Mouse (Mus musculus) right cerebral cortex, adult 2 months (tissue): ENCODE measurements at regions not wholly inside any gene's neighbourhood (a gene's known extent, or its start where the extent isn't known, plus 50 kb on each side); places are given as distances from the start of the nearest gene placed in this dataset.

Experiments
- DNase-seq, 2 experiments: peaks; one replicate each; pipeline ENCODE4 v3.0.0; 2021 to 2022; ENCODE audit warnings: low spot score in 2 of 2

DNA sequence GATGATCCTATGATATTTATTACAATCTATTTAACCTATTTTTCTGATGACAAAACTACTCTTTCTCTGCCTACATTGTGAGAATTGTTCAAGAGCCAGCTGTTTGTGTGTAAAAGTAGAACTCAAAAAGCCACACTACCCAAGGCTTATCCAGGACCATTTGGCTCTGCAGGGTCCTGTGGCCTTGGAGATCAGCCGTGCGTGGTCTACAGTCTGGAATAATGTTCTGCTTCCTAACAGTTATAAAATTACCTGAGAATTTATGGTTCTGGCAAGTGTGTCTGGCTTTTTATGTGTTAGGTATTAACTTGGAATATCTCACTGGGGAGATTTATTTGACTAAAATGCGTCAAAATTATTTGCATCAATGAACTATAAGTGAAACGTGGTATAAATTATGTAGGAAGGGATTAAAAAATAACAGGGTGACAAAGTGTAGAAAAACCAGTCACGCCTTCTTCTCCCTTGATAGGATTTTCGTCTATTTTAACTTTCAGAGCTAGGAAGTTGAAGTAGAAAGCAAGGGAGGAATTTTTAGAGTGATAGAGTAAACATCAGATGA is 1789.0 kb upstream of the Gm7489 start:
- DNase-seq, result no peak

DNA sequence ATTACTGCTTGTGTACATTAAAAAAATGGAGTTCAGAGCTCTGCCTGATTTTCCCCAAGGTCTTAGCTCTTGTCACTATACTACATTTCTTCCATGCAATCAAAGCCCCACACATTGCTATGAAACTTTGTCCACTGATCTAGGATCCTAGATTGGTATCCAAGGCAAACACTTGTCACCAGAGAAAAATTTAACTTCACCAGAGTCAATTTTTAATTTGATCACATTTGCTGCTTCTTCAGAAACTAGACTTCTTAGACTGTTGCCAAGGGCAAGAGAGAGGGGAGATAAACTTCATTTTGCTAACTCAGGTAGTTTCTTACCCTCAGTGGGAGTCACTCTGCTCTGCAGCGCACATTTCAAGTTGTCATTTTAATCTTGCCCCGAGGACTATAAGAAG is 1775.9 kb upstream of the Gm7489 start:
- DNase-seq, result no peak

DNA sequence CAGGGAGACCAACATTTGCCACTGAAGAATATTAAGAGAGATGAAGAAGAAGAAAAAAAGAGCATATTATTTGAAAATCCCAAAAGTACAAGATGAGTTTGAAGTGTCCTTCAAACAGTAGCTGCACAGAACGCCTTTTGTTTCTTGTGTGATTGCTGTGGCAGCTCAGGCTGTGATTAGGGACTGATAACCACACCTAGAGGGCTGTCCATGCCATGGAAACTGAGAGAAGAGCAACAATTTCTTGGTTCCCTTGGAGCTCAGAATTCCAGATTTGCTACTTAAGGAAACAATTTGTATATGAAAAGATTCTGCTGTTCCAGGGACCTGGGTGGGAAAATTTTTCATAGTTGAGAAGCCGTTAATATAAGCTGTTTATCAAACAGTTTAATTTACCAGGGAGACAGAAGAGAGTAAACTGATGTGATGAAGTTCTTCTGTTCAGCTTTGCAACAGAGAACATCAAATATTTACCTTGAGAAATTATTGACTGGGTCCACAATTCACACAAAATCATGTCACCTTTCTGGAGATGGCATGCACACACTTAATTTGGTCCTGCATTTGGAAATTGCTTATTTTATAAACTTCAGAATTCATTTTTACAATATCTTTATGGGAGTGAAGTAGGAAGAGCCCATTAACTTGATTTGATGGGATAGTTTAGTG is 1770.2 kb upstream of the Gm7489 start:
- no peak for DNase-seq

DNA sequence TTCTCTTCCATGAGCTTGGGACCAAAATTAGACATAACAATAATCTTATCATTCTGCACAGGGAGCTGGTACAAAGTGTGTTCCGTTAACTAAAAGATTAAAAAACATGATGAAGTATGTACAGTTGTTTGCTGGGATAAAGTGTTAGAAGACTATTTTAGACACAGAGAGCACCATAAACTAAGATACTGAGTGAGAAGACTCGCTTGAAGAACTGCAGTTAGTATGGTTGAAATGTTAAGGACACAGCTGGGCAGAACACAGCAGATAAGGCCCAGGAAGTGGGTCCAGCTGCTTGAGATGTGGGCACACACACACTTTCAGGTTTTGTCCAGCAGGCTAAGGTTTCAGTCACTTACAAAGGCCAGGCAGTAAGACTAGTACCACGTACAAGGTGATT is 1748.0 kb upstream of the Gm7489 start:
- no peak for DNase-seq

DNA sequence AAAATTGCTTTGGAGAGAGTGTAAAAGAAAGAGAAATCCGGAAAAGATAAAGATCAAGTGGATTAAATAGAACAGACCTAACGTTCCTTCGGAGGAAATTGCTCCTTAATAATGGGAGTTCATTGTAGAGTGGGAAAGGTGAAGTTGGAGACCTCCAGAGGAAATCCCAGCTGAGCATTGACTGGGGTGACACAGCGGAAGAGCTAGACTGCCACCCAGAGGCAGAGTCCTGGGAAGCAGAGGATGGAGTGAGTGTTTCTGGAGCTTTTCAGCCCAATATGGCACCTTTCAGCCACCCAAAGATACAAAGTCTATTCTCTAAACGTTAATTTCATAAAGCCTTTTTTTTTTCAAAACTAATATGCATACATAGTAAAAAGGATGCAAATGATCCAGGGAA is 1731.3 kb upstream of the Gm7489 start:
- DNase-seq, result peak in 1 of 2 experiments; percentile 19

DNA sequence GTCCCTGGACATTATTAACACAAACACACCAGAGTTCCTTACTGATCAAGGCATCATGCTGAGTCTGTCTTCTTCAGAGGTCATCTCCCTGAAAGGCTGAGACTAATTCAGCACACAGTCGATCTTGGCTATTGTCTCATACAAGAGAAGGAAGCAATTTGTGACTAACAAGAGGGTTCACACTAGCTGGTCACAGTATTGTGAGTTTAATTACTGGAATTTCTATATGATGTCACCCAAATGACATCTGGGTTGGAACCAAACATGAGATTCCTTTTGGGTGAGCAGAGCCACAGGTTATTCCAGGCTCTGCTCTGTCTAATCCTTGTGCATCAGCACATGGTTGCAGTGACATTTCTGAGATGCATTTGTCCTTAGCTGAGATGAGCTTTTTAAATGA is 1728.9 kb upstream of the Gm7489 start:
- no peak for DNase-seq

DNA sequence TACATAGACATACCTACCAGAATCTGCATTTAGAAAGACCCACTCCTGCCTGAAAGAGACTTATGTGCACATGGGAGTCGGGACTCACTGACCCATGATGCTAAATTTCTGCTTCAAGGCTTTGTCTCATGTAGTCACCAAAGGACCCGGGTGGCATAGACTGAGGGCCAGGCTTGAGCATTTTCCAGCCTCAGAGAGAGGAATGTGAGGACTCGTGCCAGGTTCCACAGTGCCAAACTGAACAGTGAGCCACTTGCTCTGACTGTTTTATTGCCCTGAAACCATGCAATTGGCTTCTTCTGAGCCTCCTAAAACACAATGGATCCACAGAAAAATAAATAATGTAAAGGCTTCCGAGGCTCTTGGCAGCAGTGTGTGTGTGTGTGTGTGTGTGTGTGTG is 1727.9 kb upstream of the Gm7489 start:
- DNase-seq, result no peak

DNA sequence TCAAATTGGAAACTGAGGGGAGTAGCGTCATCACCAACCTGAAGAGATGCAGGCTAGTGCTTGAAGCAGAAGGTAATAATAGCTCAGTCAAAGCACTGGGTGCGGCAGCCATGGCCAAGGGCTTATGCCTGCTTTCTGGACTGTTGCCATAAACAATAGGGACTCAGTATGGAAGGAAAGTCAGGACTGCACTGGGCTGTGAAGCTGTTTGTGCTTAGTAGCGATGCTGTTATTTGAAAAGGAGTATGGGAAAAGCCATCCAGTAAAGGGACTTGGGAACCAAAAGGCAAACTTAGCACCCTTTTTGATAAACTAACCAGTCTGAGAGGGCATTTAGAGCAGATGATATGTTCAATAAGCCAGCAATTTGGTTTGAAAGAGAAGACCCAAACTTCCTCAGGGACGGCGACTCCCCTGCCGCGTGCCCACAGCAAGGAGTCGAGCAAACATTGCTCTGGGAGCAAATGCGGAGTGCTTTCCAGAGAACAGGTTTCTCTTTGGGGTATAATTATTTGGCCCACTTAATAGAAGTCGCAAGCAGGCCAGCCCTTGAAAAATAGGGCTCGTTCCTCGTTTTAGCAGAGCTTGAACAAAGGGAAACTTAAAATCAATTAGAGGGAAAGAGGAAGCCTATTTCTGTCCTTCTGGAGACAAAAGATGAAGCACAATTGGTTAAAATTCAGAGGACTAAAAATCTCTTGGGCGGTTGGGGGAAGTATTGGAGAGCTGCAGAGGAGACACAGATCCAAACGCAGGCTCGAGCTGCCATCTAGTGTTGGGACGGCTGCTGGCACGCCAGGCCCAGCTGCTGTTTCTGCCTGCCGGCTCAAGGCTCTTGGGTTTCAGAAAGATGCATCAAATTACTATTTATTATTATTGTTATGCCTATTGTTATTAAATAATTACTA is 1724.3 kb upstream of the Gm7489 start:
- peak; percentile 86 to 88 for DNase-seq

DNA sequence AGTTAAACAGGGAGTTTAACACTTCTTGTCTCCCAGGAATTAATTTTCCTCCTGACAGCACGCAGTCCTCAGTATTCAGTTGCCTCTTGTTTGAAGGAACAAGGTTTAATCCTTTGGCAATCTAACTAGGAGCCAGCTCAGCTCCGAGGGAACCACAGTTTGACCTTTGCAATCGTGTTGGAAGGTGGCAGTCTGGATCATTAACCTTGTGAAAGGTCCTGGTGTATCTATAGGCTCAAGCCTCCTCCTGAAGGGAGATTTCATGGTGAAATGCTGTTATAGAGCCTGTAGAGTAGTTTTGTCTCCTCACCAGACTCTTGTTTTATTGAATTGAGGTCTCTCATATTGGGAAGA is 1723.6 kb upstream of the Gm7489 start:
- no peak for DNase-seq

DNA sequence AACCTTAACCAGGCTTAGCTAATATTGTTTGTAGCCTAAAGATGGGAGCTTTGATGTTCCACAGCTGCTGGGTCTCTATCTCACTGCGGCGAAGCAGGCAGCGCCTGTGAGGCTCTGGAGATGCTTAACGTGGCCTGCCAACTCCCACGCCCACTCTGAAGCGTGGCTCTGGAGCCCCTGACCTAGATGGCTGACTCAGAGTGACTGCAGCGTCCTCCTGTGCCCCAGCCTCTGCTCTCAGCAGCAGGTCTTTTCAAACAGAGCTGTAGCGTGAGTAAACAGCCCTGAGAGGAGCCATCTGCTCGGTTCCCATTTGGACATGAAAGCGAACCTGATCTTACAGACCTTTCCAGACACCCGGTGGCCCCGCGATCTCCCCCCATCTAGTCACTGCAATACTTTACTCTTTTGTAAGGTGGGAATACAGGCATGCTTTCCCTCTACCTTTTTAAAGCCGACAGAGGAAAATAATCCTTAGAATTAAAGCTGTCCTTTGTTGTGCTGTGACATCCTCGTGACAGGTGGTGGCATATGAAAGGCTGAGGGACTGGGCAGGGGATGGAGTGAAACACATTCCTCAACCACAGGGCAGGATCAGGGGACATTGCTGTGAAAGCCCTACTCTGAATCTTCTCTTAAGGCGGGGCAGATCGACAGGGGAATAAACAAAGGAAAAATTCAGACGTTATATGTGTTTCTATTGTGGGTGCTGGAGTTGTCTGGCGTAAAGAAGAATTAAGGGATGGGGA is 1723.0 kb upstream of the Gm7489 start:
- DNase-seq, result peak in 1 of 2 experiments; percentile 13

DNA sequence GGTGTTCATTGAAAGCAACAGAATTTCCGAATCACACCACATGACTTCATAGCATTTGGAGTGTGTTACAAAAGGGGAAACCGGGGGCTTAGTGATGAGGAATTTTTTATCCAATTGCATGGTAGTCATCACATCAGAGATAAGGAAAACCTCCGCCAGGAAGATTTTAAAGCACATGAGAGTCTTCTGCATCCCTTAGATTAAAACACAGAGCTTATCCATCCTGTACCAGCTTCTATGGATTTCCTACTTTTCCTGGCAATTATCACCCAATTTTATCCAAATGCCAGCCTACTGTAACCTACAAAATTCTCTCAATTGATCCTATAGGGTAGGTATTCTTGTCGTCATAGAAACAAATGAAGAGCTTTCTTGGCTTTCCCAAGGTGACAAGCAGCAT is 1718.6 kb upstream of the Gm7489 start:
- DNase-seq, result no peak

DNA sequence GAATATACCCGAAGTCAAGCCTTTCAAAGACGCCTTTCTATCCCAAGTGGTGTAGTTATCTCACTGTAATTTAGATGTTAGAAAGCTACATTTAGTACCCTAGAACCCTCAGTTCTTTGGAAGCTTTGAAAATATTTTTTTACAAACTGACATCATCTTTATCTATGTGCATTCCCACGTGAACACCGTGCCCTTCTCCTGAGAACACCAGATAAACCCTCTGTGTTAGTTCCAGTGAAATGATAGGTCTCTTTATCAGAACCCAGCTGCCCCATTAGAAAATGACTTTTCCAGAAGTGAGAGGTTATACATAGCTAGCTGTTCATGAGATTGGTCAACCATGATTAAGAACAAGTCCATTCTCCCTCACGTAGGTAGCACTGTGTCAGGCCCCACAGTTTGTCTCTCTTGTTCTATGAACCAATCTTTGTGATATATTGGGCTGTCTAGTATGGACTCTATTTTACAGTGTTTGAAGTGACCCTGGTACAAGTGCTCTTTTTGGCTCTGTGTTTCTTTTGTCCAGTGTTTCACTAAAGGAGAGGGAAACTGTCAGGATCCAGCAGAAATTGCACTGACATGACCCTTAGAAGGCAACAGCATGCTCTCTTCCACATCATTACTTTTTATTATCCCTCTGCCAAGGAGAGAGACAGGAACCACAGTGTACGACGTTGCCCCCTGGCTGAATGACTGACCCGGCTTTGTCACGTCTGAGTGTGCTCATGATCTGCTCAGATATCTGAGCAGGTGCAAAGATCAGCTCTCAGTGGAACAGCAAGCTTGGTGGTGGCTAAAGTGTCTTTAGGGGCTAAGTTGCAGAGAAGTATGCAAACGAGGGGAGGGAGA is 1717.9 kb upstream of the Gm7489 start:
- DNase-seq, result no peak

DNA sequence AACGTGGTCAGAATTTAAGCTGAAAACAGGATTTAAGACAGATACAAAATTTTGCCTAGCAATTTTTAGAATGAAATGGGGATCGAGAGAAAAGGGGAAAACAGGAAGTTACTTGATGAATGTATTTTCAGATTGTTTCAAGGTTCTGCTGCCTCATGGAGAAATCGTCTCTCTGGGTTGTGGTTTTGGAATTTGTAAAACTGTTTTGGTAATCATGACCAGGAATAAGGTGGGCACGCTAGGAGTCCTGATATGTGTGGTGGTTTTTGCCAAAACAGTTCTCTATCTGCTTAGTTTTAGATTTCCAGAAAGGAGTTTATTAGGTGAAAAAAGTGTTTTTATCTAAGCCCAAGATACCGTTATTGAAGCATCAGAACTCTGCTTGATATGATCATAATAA is 1716.9 kb upstream of the Gm7489 start:
- no peak for DNase-seq

DNA sequence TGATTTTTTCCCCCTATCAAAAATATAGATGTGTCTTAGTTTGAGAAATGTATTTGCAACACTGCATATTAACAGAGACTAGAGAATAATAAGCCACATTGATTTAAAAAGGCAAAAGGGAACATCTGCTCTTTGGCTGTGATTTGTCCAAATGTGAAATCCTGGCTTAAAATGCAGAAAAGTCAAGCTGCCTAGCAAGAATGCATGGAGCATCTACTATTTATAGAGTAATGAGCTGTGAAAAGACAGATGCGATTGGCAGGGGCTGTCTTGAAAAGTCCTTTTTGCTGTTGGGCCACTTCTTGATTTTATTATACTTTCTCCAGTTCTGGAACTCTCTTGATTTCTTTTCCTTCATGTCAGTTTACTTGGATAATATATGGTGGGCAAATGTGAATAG is 1707.8 kb upstream of the Gm7489 start:
- DNase-seq, result no peak

DNA sequence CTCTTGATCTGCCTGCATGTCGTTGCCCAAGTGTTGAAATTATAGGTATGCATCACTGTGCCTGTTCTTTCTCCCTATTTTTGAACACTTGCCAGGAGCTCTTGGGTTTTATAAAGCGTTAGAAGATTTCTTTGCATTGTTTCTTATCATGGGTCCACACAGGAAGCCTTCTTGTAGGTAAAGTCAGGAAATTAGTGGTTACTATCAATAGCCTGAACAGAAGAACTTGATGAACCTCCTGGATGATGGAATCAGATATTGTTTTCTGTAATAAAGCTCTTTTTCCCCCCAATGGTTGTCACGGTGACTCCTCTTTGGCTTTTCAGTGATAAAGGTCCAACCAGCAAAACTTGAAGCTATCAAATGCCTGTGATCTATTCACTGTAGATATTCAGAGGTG is 1706.0 kb upstream of the Gm7489 start:
- DNase-seq, result no peak

DNA sequence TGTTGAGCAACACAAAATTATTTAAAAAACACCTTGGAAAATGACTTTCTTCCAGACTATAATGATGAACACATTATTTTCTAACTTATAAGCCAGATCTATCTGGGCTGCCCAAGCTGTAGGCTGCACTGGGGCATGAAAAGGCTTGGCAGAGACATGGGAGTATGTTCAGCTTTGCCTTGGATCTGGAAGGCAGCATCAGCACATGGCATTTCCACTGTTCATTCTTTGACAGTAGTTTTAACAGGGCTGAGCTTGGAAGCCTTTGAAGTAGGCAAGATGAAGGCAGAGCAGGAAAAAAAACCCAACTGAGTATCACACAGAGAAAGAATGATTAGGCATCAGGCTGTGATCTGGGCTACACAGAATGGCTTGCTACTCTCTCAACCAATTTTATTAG is 1705.3 kb upstream of the Gm7489 start:
- DNase-seq, result no peak

DNA sequence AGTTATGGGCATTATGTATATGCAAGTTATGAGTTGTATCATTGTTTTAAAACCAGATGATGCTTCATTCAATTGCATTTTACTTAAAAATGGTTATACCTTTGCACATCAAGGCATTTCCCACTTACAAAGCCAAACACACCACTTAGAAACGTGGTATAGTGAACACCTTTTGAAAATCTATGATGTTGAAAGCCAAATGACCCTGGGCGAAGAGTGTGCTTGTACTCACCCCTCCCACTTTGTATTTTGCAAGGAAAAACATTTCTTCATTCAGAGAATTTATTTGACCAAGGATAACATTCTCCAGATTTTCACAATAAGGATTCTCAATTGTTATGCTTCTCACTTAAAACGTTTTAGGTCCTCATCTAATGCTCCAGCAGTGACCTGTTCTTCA is 1693.5 kb upstream of the Gm7489 start:
- no peak for DNase-seq

DNA sequence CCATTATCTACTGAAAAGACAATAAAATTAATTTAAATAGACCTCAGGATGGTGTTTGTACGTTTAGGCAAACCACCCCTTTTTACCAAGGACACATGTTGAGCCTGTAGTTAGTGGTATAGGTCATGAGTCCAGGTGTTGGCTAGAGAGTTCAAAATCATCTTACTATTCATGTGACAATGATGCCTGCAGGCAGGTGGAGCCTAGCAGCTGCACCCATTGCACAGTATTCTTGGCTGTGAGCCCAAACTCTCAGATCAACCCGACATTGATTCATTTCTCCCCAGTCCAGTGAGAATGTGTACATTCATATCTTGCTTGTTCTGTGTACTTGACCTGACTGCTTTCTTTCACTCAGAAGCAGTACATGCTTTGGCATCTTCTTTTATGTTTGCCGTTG is 1677.4 kb upstream of the Gm7489 start:
- DNase-seq, result no peak

DNA sequence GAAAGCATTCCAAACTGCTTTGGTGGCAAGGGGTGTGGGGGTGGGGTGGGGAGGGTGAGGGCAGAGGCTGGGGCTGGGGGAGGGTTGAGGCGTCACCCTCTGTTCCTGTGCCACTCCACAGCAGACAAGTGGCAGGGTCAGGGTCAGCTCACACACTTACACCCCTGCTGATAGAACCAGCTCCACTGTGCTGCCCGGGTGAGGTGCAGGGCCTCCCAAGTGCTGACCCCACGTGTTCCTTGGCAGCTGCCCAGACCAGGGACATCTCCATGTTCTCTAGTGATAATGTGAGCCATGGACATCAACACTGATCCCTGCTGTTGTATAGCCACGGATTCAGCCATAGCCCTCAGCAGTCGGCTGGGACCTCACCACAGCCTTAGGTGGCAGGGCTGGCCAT is 1652.3 kb upstream of the Gm7489 start:
- no peak for DNase-seq

DNA sequence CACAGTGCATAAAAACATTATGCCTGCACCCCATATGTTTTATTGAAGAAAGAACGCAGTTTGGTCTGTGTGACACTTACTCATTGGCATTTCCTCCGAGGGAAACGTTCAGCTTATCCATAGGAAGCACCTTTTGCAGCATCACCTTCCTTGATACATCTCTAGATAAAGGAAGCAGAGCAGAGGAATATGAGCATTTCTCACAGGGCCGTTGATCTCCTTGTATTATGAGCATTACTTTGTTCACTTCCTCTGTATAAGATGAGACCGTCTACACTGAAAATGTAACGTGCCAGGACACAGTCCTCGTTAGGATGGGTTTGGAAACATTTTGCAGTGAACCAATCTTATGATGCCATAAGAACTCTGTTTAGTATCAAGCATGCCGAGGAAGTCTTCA is 1648.5 kb upstream of the Gm7489 start:
- no peak for DNase-seq

DNA sequence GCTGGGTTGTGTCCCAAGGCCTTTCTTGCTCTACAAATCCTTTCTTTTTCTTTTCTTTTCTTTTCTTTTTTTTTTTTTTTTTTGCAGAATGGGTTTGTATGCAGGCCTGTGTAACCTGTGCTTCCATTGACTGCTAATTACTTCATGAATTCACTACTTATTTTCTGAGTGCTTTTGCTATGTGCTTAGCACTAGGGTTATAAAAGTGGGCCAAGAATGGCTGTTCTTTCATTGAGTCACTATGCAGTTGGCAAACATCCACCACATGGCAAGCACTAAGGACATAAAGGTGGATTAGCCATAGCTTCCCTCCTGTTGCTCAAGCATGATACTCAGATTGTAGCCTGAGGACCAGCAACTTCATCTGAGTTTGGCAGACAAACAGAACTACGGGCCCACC is 1641.8 kb upstream of the Gm7489 start:
- DNase-seq, result no peak
